Mouse (Mus musculus): ENCODE results near the gene Zfp872. TPM values are rescaled to one million over a fixed set of nuclear protein-coding genes. Genes with fewer than 3 reads are reported as not detected.
A peak's percentile ranks its signal among the peaks of the same experiment; 100 is the strongest.

The Zfp872 gene
- polyA plus RNA-seq, 1 experiment from 2014 or later = 1.0 TPM

DNA sequence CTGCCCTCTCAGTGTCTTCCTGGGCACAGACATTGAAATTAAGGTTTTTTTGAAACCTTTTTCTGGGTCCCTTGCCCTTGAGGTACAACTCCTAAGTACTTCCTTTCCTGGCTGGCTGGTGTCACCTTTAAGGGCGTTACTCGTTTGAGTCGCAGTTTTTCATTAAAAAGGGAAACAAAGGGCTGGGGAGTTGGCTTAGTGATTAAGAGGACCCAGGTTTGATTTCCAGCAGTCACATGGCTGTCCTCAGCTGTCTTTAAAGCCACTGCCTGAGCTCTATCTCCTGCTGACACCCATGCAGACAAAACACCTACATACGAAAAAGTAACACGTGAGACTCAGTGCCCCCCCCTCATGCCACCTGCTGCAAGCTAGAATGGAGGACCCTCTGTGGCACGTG is 21.9 kb upstream of the Zfp872 start:
- Histone ChIP-seq H3K9ac (ENCODE audit: low read length) (no peak overlapping the region), H3K9me3 (replicated peaks; ENCODE audit: control insufficient read depth, low read length) (no peaks in the 10 kb centered on the region), H3K36me3 (ENCODE audit: control insufficient read depth, insufficient read depth, low read length) (no peaks in the 10 kb centered on the region), H3K4me2 (ENCODE audit: low read depth, low read length) (no peak overlapping the region), H3K27me3 (ENCODE audit: control insufficient read depth, insufficient read depth, low read length) (no peaks in the 10 kb centered on the region), H3K4me1 (ENCODE audit: control insufficient read depth, insufficient read depth, low read length) (no peaks in the 10 kb centered on the region), H3K27ac (ENCODE audit: low read length) (no peak overlapping the region), H3K4me3 (replicated peaks; ENCODE audit: low read length) (no peak overlapping the region)
- 50% methylated on average over 6 of the region's 6 CpGs for WGBS
- ATAC-seq (ENCODE audit: insufficient read depth, low FRiP score) = no peak

DNA sequence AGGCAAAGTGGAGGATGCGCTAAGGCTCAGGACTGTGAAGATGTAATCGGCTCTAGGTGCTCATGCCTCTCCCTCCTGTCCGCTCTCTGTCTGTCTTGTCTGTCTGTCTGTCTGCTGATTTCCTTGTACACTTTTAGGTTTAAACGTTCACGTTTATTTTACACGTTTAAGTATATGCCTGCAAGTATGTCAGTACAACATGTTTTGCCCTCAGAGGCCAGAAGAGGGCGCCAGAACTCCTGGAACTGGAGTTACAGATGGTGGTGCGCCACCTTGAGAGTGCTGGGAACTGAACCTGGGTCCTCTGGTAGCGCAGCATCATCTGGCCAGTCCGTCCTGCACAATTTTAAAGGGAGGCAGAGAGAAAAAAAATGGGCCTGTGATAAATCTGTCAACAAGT is 21.2 kb upstream of the Zfp872 start:
- Histone ChIP-seq H3K27me3 (ENCODE audit: control insufficient read depth, insufficient read depth, low read length) (no peaks in the 10 kb centered on the region), H3K4me1 (ENCODE audit: control insufficient read depth, insufficient read depth, low read length) (no peaks in the 10 kb centered on the region), H3K4me2 (ENCODE audit: low read depth, low read length) (no peak overlapping the region), H3K9ac (ENCODE audit: low read length) (no peak overlapping the region), H3K36me3 (ENCODE audit: control insufficient read depth, insufficient read depth, low read length) (no peaks in the 10 kb centered on the region), H3K4me3 (replicated peaks; ENCODE audit: low read length) (no peak overlapping the region), H3K27ac (ENCODE audit: low read length) (no peak overlapping the region), H3K9me3 (replicated peaks; ENCODE audit: control insufficient read depth, low read length) (no peaks in the 10 kb centered on the region)
- no peak for ATAC-seq (ENCODE audit: insufficient read depth, low FRiP score)
- WGBS = 89% methylated on average over 10 of the region's 10 CpGs

DNA sequence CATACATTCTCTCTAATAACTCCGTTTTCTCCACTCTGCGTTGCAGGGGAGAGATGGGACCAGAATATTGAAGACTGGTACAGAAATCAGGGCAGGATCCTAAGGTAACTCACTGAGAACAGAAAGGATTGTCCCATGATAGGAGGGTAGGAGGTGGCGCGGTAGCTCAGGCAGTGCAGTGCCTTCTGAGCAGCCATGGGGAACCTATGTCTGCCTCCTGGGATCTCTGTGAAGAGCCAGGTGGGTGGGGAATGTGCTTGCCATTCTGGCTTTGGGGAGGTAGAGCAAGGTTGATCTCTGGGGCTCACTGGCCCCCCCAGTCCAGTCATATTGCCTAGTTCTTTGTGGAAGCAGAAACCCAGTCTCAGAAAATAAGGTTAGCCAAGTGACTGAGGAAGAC is 20.1 kb upstream of the Zfp872 start:
- Histone ChIP-seq H3K4me3 (replicated peaks; ENCODE audit: low read length) (no peak overlapping the region), H3K27me3 (ENCODE audit: control insufficient read depth, insufficient read depth, low read length) (no peaks in the 10 kb centered on the region), H3K36me3 (ENCODE audit: control insufficient read depth, insufficient read depth, low read length) (no peaks in the 10 kb centered on the region), H3K9ac (ENCODE audit: low read length) (no peak overlapping the region), H3K27ac (ENCODE audit: low read length) (no peak overlapping the region), H3K4me2 (ENCODE audit: low read depth, low read length) (no peak overlapping the region), H3K4me1 (ENCODE audit: control insufficient read depth, insufficient read depth, low read length) (no peaks in the 10 kb centered on the region), H3K9me3 (replicated peaks; ENCODE audit: control insufficient read depth, low read length) (no peaks in the 10 kb centered on the region)
- 91% methylated on average over 4 of the region's 4 CpGs for WGBS
- no peak for ATAC-seq (ENCODE audit: insufficient read depth, low FRiP score)

DNA sequence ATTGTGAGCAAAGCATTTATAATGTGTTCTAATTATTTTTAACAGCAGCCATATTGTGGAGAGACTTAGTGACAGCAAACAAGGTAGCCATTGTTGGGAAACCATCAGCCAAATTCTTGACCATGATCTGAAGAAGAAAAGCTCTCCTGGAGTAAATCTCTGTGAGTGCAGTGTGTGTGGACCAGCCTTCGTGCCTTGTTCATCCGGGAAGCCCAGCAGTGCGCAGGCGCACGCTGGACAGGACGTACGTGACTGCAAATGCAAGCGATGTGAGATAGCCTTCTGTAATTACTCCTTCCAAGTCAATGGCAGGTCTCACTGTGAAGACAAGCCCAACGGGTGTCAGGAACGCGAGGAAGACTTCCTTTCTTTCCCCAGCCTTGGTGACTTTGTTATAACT is 18.6 kb upstream of the Zfp872 start:
- no peak overlapping the region for H3K4me2 ChIP-seq (ENCODE audit: low read depth, low read length)
- H3K36me3 ChIP-seq (ENCODE audit: control insufficient read depth, insufficient read depth, low read length) = no peaks in the 10 kb centered on the region
- no peaks in the 10 kb centered on the region for H3K4me1 ChIP-seq (ENCODE audit: control insufficient read depth, insufficient read depth, low read length)
- 93% methylated on average over 11 of the region's 11 CpGs for WGBS
- H3K27ac ChIP-seq (ENCODE audit: low read length) = no peak overlapping the region
- no peak overlapping the region for H3K4me3 ChIP-seq (replicated peaks; ENCODE audit: low read length)
- H3K27me3 ChIP-seq (ENCODE audit: control insufficient read depth, insufficient read depth, low read length) = no peaks in the 10 kb centered on the region
- ATAC-seq (ENCODE audit: insufficient read depth, low FRiP score) = no peak
- no peaks in the 10 kb centered on the region for H3K9me3 ChIP-seq (replicated peaks; ENCODE audit: control insufficient read depth, low read length)
- no peak overlapping the region for H3K9ac ChIP-seq (ENCODE audit: low read length)

DNA sequence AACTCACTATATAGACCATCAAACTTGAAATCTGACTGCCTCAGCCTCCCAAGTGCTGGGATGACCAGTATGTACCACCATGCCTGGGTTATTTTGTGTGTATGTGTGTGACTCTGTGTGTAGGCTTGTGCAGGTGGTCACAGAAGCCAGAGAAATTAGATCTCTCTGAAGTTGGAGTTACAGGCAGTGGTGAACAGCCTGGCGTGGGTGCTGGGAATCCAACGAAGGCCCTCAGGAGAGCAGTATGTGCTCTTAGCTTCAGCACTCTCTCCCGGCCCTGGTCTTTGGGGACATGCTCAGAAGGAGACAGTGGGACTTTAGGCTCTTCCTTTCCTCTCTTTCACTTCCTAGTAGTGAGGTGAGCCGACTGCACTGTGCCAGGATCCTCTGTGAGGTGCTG is 15.6 kb upstream of the Zfp872 start:
- WGBS = 85% methylated on average over 4 of the region's 4 CpGs
- no peaks in the 10 kb centered on the region for H3K27me3 ChIP-seq (ENCODE audit: control insufficient read depth, insufficient read depth, low read length)
- H3K36me3 ChIP-seq (ENCODE audit: control insufficient read depth, insufficient read depth, low read length) = no peaks in the 10 kb centered on the region
- H3K4me2 ChIP-seq (ENCODE audit: low read depth, low read length) = no peak overlapping the region
- ATAC-seq (ENCODE audit: insufficient read depth, low FRiP score) = no peak
- H3K9me3 ChIP-seq (replicated peaks; ENCODE audit: control insufficient read depth, low read length) = 0 out of 2 replicates have a peak, but pooled peaks cover 8% of the 10 kb centered on the region
- H3K4me1 ChIP-seq (ENCODE audit: control insufficient read depth, insufficient read depth, low read length) = no peaks in the 10 kb centered on the region
- no peak overlapping the region for H3K27ac ChIP-seq (ENCODE audit: low read length)
- no peak overlapping the region for H3K4me3 ChIP-seq (replicated peaks; ENCODE audit: low read length)
- no peak overlapping the region for H3K9ac ChIP-seq (ENCODE audit: low read length)

DNA sequence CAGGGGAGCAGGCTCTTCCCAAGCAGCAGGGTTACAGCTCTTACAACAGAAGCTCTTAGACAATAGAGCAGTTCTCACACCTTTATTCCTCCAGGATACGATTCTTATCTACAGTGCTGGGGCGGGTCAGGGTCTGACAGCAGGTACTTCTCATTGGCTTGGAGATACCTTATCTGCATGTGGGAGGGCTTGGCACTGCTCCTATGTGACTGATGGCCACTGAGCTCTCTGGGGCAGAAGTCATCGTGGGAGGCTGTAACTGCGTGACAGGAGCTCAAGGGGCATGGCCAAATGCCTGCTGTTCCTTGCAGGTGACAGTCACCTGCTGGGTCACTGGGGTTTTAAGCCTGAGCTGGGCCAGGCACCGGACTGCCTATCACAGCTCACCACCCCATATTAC is 8.5 kb downstream of the Zfp872 start:
- Histone ChIP-seq H3K27ac (ENCODE audit: low read length) (no peak overlapping the region), H3K9me3 (replicated peaks; ENCODE audit: control insufficient read depth, low read length) (peaks cover 23% of the 10 kb centered on the region), H3K4me2 (ENCODE audit: low read depth, low read length) (no peak overlapping the region), H3K4me3 (replicated peaks; ENCODE audit: low read length) (no peak overlapping the region), H3K36me3 (ENCODE audit: control insufficient read depth, insufficient read depth, low read length) (peaks cover 13% of the 10 kb centered on the region), H3K4me1 (ENCODE audit: control insufficient read depth, insufficient read depth, low read length) (no peaks in the 10 kb centered on the region), H3K9ac (ENCODE audit: low read length) (no peak overlapping the region), H3K27me3 (ENCODE audit: control insufficient read depth, insufficient read depth, low read length) (no peaks in the 10 kb centered on the region)
- ATAC-seq (ENCODE audit: insufficient read depth, low FRiP score) = peak; percentile 86
- WGBS = 26% methylated on average over 5 of the region's 5 CpGs

DNA sequence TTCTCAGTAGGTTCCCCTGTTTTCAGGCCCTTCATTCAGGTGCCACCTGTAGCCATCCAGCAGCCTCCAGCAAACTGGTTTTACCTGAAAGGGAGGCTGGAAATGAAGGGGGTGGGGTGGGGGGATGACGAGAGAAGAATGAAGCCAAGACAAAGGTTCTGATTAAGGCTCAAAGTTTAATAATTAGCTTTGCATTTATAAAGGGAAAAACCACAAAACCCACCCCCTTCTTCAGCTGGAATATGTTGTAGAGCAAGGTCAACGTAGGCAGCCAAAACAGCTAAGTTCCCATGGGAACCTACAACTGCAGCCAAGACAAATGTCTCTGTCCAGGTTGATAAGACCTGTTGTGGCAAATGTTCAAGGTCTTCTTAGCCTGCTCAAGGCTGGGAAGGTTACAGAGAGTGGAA is 25.9 kb downstream of the Zfp872 start:
- peak overlapping the region; percentile 44; the same call in 1 of the 2 replicates for H3K4me2 ChIP-seq (ENCODE audit: low read depth, low read length)
- no peaks in the 10 kb centered on the region for H3K36me3 ChIP-seq (ENCODE audit: control insufficient read depth, insufficient read depth, low read length)
- H3K4me1 ChIP-seq (ENCODE audit: control insufficient read depth, insufficient read depth, low read length) = no peaks in the 10 kb centered on the region
- 40% methylated on average over 2 of the region's 2 CpGs for WGBS
- peak overlapping the region; percentile 90 for H3K27ac ChIP-seq (ENCODE audit: low read length)
- H3K9me3 ChIP-seq (replicated peaks; ENCODE audit: control insufficient read depth, low read length) = no peaks in the 10 kb centered on the region
- peak; percentile 93 for ATAC-seq (ENCODE audit: insufficient read depth, low FRiP score)
- H3K4me3 ChIP-seq (replicated peaks; ENCODE audit: low read length) = peak overlapping the region; percentile 29
- H3K27me3 ChIP-seq (ENCODE audit: control insufficient read depth, insufficient read depth, low read length) = no peaks in the 10 kb centered on the region
- H3K9ac ChIP-seq (ENCODE audit: low read length) = no peak overlapping the region

DNA sequence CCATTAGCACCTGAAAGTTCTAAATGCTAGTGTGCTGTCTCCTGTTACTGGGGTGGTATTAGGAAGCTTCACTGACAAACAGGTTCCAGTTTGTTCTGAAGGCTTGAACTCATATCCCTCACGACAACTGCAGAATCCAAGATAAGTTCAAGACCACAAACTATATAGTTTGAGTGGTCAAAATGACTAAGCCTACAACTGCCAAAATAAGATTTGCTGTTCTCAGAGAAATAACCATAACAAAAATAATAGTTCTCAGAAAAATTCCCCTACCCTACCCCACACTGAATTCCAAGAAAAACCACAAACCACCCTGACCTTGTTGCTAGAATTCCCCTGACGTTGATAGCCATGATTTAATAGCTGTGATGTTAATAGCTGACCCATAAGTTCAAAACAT is 26.7 kb downstream of the Zfp872 start:
- Histone ChIP-seq H3K9me3 (replicated peaks; ENCODE audit: control insufficient read depth, low read length) (no peaks in the 10 kb centered on the region), H3K4me2 (ENCODE audit: low read depth, low read length) (no peak overlapping the region), H3K4me1 (ENCODE audit: control insufficient read depth, insufficient read depth, low read length) (no peaks in the 10 kb centered on the region), H3K4me3 (replicated peaks; ENCODE audit: low read length) (no peak overlapping the region), H3K36me3 (ENCODE audit: control insufficient read depth, insufficient read depth, low read length) (no peaks in the 10 kb centered on the region), H3K9ac (ENCODE audit: low read length) (no peak overlapping the region), H3K27me3 (ENCODE audit: control insufficient read depth, insufficient read depth, low read length) (no peaks in the 10 kb centered on the region), H3K27ac (ENCODE audit: low read length) (peak overlapping the region; percentile 90; the same call in 1 of the 2 replicates)
- 69% methylated on average over 2 of the region's 2 CpGs for WGBS
- ATAC-seq (ENCODE audit: insufficient read depth, low FRiP score) = no peak

DNA sequence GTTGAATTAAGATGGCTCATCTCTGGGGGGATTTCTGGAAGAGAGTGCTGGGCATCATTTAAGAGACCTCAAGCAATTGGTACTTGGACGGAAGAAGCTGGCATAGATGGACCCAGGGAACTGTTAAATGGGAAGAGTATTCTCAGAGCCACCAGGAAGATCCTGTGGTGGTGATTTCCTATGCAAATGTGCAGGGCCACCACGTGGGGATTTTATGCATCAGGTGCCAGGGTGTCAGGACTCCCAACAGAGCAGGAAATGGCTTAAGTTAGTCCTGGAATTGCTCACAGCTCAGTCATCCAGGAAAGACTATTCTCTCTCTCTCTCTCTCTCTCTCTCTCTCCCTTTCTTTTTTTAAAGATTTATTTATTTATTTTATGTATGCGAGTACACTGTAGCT is 28.8 kb downstream of the Zfp872 start:
- 49% methylated on average over 3 of the region's 3 CpGs for WGBS
- Histone ChIP-seq H3K27me3 (ENCODE audit: control insufficient read depth, insufficient read depth, low read length) (no peaks in the 10 kb centered on the region), H3K4me1 (ENCODE audit: control insufficient read depth, insufficient read depth, low read length) (no peaks in the 10 kb centered on the region), H3K9ac (ENCODE audit: low read length) (no peak overlapping the region), H3K9me3 (replicated peaks; ENCODE audit: control insufficient read depth, low read length) (no peaks in the 10 kb centered on the region), H3K4me3 (replicated peaks; ENCODE audit: low read length) (no peak overlapping the region), H3K4me2 (ENCODE audit: low read depth, low read length) (no peak overlapping the region), H3K27ac (ENCODE audit: low read length) (no peak overlapping the region), H3K36me3 (ENCODE audit: control insufficient read depth, insufficient read depth, low read length) (no peaks in the 10 kb centered on the region)
- ATAC-seq (ENCODE audit: insufficient read depth, low FRiP score) = no peak

Data from stomach, embryonic 16.5 days (tissue).